Mouse (Mus musculus) cerebellum, adult 2 months (tissue): Measurements from ENCODE around the gene Cldn10. TPM values are rescaled to one million over a fixed set of nuclear protein-coding genes. Genes with fewer than 3 reads are reported as not detected.

Source experiments
- DNase-seq, 2 experiments: peaks; one replicate each; pipeline ENCODE4 v3.0.0; 2021
- H3K27ac ChIP-seq: fragments of 200-500 bp; 2 replicates; pipeline ENCODE4 v1.5.1; 2012; ENCODE audit warnings: low read length, control low read depth, inconsistent platforms; ENCODE audit not compliant: insufficient read depth
- H3K27me3 ChIP-seq: fragments of 200-500 bp; 2 replicates; pipeline ENCODE4 v1.6.1; 2012; ENCODE audit warnings: inconsistent platforms, mild to moderate bottlenecking, low read length, moderate library complexity; ENCODE audit not compliant: control insufficient read depth, insufficient read depth
- H3K4me1 ChIP-seq: fragments of 200-500 bp; 2 replicates; pipeline ENCODE4 v1.6.1; 2011; ENCODE audit warnings: low read length; ENCODE audit not compliant: control insufficient read depth, insufficient read depth
- H3K4me3 ChIP-seq: fragments of 200-500 bp; replicated peaks from 2 replicates; pipeline ENCODE3; 2011; ENCODE audit warnings: mild to moderate bottlenecking, low read depth, low read length, control low read depth; ENCODE audit not compliant: insufficient read depth
- CTCF ChIP-seq: fragments of 200-500 bp; IDR thresholded peaks from 2 replicates; pipeline ENCODE4 v1.5.1; 2011; ENCODE audit warnings: low read depth, mild to moderate bottlenecking, control low read depth, low read length, moderate library complexity, borderline replicate concordance; ENCODE audit not compliant: insufficient read depth
- POLR2A ChIP-seq: fragments of 200-500 bp; IDR thresholded peaks from 2 replicates; pipeline ENCODE4 v1.6.1; 2011; ENCODE audit warnings: low read length, control low read depth, borderline replicate concordance; ENCODE audit not compliant: insufficient read depth
- WGBS: fragments of 180-500 bp; shearing (Covaris S2); methylation state at CpG from one replicate; pipeline ENCODE4 v1.1.7; 2018; 5-methylcytosine and 5-hydroxymethylcytosine counted together
- polyA plus RNA-seq: library from polyadenylated mRNA; depleted of rRNA; stranded (reverse); fragments of >200 nt; gene quantifications from 2 replicates; pipeline ENCODE4 v1.2.3, GENCODE M21; 2012

Cldn10 gene
- polyA plus RNA-seq, 1 experiment = 24.5 TPM

- H3K27me3 ChIP-seq = no peaks in the 10 kb centered on the region; the same call in 1 of the 2 replicates
- H3K27ac ChIP-seq = no peak overlapping the region; the same call in 1 of the 2 replicates
- H3K4me1 ChIP-seq = 0 out of 2 replicates have a peak, but pooled peaks cover 2% of the 10 kb centered on the region
- WGBS = 81% methylated on average over 6 of the region's 6 CpGs
- no peak overlapping the region for H3K4me3 ChIP-seq
- no peak for DNase-seq
- TF ChIP-seq POLR2A (no peak), CTCF (no peak)
Observed at GRCm38 (mm10) chr14:118858318-118858717, 70.6 kb downstream of the Cldn10 start.

GRCm38 (mm10) chr14:118862253-118862652 lies 74.5 kb downstream of the Cldn10 start:
- no peaks in the 10 kb centered on the region for H3K4me1 ChIP-seq
- 80% methylated on average over 7 of the region's 7 CpGs for WGBS

DNA sequence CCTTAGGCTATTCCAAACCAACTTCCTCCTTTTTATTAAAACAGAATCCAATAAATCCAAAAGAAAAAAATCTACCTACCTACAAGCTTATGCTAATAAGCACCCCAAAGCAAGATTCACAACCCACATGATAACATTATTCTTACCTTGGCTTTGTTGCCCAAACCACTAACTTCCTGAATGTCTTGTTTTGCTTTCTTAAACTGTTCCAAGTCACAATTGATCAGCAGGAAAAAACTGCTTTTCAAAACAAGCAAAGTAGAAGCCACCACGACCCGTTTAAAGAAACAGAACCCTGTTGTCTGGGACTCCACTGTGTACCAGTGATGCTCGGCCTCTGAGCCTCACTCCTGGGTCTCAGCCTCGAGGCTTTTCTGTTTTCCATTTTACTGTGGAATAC lies 77.2 kb downstream of the Cldn10 start:
- WGBS = 60% methylated on average over 4 of the region's 4 CpGs
- TF ChIP-seq CTCF (no peak), POLR2A (no peak)
- no peak for DNase-seq
- no peak overlapping the region for H3K4me3 ChIP-seq
- no peaks in the 10 kb centered on the region; the same call in 1 of the 2 replicates for H3K27me3 ChIP-seq
- no peak overlapping the region for H3K27ac ChIP-seq
- H3K4me1 ChIP-seq = no peaks in the 10 kb centered on the region

More at GRCm38 (mm10) chr14:118862253-118862652, 74.5 kb downstream of the Cldn10 start:
- Histone ChIP-seq H3K27me3 (no peaks in the 10 kb centered on the region; the same call in 1 of the 2 replicates), H3K27ac (no peak overlapping the region), H3K4me3 (no peak overlapping the region)
- TF ChIP-seq CTCF = no peak
- no peak for TF ChIP-seq POLR2A
- DNase-seq = no peak

GRCm38 (mm10) chr14:118866014-118866811 lies 78.5 kb downstream of the Cldn10 start:
- 94% methylated on average over 10 of the region's 10 CpGs for WGBS
- Histone ChIP-seq H3K4me1 (no peaks in the 10 kb centered on the region), H3K27me3 (no peaks in the 10 kb centered on the region), H3K27ac (no peak overlapping the region), H3K4me3 (no peak overlapping the region)
- DNase-seq = no peak
- TF ChIP-seq POLR2A (no peak), CTCF (no peak)

GRCm38 (mm10) chr14:118867366-118867765 lies 79.7 kb downstream of the Cldn10 start:
- H3K27me3 ChIP-seq = no peaks in the 10 kb centered on the region
- no peak for DNase-seq
- TF ChIP-seq CTCF = no peak
- TF ChIP-seq POLR2A = no peak
- no peak overlapping the region for H3K4me3 ChIP-seq
- 64% methylated on average over 6 of the region's 6 CpGs for WGBS
- no peaks in the 10 kb centered on the region for H3K4me1 ChIP-seq
- H3K27ac ChIP-seq = no peak overlapping the region

GRCm38 (mm10) chr14:118868102-118868724 lies 80.5 kb downstream of the Cldn10 start:
- Histone ChIP-seq H3K4me1 (peaks cover 2% of the 10 kb centered on the region; the same call in 1 of the 2 replicates), H3K27ac (no peak overlapping the region), H3K4me3 (no peak overlapping the region), H3K27me3 (no peaks in the 10 kb centered on the region)
- 39% methylated on average over 13 of the region's 13 CpGs for WGBS
- DNase-seq = no peak
- TF ChIP-seq CTCF (no peak), POLR2A (no peak)

DNA sequence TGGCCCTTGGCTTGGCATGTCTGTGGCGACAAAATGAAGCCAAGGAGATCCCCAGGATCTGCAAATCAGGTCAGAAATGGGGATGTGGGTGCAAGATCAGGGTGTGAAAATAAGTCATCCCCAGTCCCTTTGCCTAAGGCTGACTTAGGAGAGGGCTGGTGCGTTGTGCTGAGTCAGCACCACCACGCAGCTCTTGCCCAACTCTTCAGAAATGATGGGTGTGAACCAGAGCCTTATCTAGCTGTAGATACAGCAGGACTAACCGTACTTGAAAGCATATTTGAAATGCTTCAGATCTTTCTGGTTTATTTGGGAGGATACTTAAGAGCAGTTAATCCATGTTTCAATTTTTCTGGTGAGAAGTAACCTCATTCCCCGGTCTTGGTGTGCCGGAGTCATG lies 82.0 kb downstream of the Cldn10 start:
- WGBS = 93% methylated on average over 6 of the region's 6 CpGs
- peaks cover 2% of the 10 kb centered on the region; the same call in 1 of the 2 replicates for H3K4me1 ChIP-seq

More for the DNA sequence above, 82.0 kb downstream of the Cldn10 start:
- Histone ChIP-seq H3K4me3 (no peak overlapping the region), H3K27ac (no peak overlapping the region), H3K27me3 (no peaks in the 10 kb centered on the region)
- no peak for DNase-seq
- TF ChIP-seq POLR2A = no peak
- no peak for TF ChIP-seq CTCF
